Mouse (Mus musculus): ENCODE data around the gene Teddm2. TPM values are rescaled to one million over a fixed set of nuclear protein-coding genes. Genes with fewer than 3 reads are reported as not detected.
A peak's percentile ranks its signal among the peaks of the same experiment; 100 is the strongest.

Teddm2 gene
- total RNA-seq, 2 experiments from 2014 or later: 2.2 to 2.4 TPM

- peak; percentile 86 for TF ChIP-seq CTCF (conservative IDR thresholded peaks at IDR 0.05)
- no peak overlapping the region for H3K27ac ChIP-seq
- peak in 1 of 2 experiments; percentile 19 for DNase-seq (ENCODE audit: low spot score in 2 of 2)
- H3K4me3 ChIP-seq: no peak overlapping the region
These were observed 53.2 kb downstream of the Teddm2 start for GRCm38 (mm10) chr1:153846867-153847266.

GRCm38 (mm10) chr1:153846420-153846819, 53.6 kb downstream of the Teddm2 start:
- no peak for TF ChIP-seq CTCF (conservative IDR thresholded peaks at IDR 0.05)
- no peak overlapping the region for H3K27ac ChIP-seq
- no peak for DNase-seq (ENCODE audit: low spot score in 2 of 2)
- no peak overlapping the region for H3K4me3 ChIP-seq

GRCm38 (mm10) chr1:153844042-153844441, 56.0 kb downstream of the Teddm2 start, which contains the start of gene Rgsl1:
Gene Rgsl1 (minus strand): TSS chr1:153844142.
- no peak for TF ChIP-seq CTCF (conservative IDR thresholded peaks at IDR 0.05)
- no peak within 1 kb of the TSS for H3K4me3 ChIP-seq
- H3K27ac ChIP-seq: no peak within 1 kb of the TSS
- no peak for DNase-seq (ENCODE audit: low spot score in 2 of 2)

- H3K4me3 ChIP-seq: no peak overlapping the region
- TF ChIP-seq CTCF (conservative IDR thresholded peaks at IDR 0.05): no peak
- H3K27ac ChIP-seq: no peak overlapping the region
- DNase-seq (ENCODE audit: low spot score in 2 of 2): no peak
These were observed 57.8 kb downstream of the Teddm2 start for GRCm38 (mm10) chr1:153842121-153842740.

GRCm38 (mm10) chr1:153836036-153836435, 64.0 kb downstream of the Teddm2 start:
- Histone ChIP-seq H3K4me3 (no peak overlapping the region), H3K27ac (no peak overlapping the region)
- no peak for TF ChIP-seq CTCF (conservative IDR thresholded peaks at IDR 0.05)
- no peak for DNase-seq (ENCODE audit: low spot score in 2 of 2)

GRCm38 (mm10) chr1:153830746-153831145, 69.3 kb downstream of the Teddm2 start:
- no peak for TF ChIP-seq CTCF (conservative IDR thresholded peaks at IDR 0.05)
- no peak for DNase-seq (ENCODE audit: low spot score in 2 of 2)
- no peak overlapping the region for H3K27ac ChIP-seq
- no peak overlapping the region for H3K4me3 ChIP-seq

- no peak overlapping the region for H3K4me3 ChIP-seq
- no peak overlapping the region for H3K27ac ChIP-seq
- no peak for TF ChIP-seq CTCF (conservative IDR thresholded peaks at IDR 0.05)
- DNase-seq (ENCODE audit: low spot score in 2 of 2): no peak
These were observed 79.8 kb downstream of the Teddm2 start for GRCm38 (mm10) chr1:153820216-153820615.

- no peak overlapping the region for H3K4me3 ChIP-seq
- no peak for DNase-seq (ENCODE audit: low spot score in 2 of 2)
- TF ChIP-seq CTCF (conservative IDR thresholded peaks at IDR 0.05): no peak
- no peak overlapping the region for H3K27ac ChIP-seq
These were observed 85.8 kb downstream of the Teddm2 start for GRCm38 (mm10) chr1:153814278-153814677.

GRCm38 (mm10) chr1:153807390-153807993, 92.5 kb downstream of the Teddm2 start:
- DNase-seq (ENCODE audit: low spot score in 2 of 2): peak; percentile 34 to 75
- TF ChIP-seq CTCF (conservative IDR thresholded peaks at IDR 0.05): peak; percentile 90
- Histone ChIP-seq H3K27ac (no peak overlapping the region), H3K4me3 (no peak overlapping the region)

GRCm38 (mm10) chr1:153803530-153803929, 96.5 kb downstream of the Teddm2 start:
- no peak overlapping the region for H3K4me3 ChIP-seq
- DNase-seq (ENCODE audit: low spot score in 2 of 2): no peak
- no peak overlapping the region for H3K27ac ChIP-seq
- TF ChIP-seq CTCF (conservative IDR thresholded peaks at IDR 0.05): no peak

GRCm38 (mm10) chr1:153802691-153803090, 97.3 kb downstream of the Teddm2 start:
- DNase-seq (ENCODE audit: low spot score in 2 of 2): no peak
- Histone ChIP-seq H3K27ac (no peak overlapping the region), H3K4me3 (no peak overlapping the region)
- no peak for TF ChIP-seq CTCF (conservative IDR thresholded peaks at IDR 0.05)

Small RNA genes lying within 50 kb of the gene (microRNA-seq; reads per million reads assigned to microRNA genes)
- 10.5 to 13.8 reads per million in 2 experiments for gene Mir8114

Other genes starting within 250 kb of the Teddm2 start
- gene Rgs8, start 247.2 kb downstream of the Teddm2 start, total RNA-seq (2021): 10 to 100 TPM; 74.0 to 75.2 TPM
- 1 to 10 TPM; 5.5 TPM for gene Rgs16, start 159.9 kb downstream of the Teddm2 start, total RNA-seq (2021)
- 1 to 10 TPM; 6.5 to 6.7 TPM for gene Rnasel, start 150.8 kb downstream of the Teddm2 start, total RNA-seq (2021)
- 1 to 10 TPM; 1.4 TPM for gene Rgsl1, start 56.1 kb downstream of the Teddm2 start, total RNA-seq (2021)
- gene Teddm1b, start 25.9 kb downstream of the Teddm2 start, total RNA-seq (2021): not detected
- gene Teddm1a, start 8.5 kb downstream of the Teddm2 start, total RNA-seq (2021): not detected
- 1,000 to 10,000 TPM; 1,778 to 1,824 TPM for gene Glul, start 284 bp downstream of the Teddm2 start, total RNA-seq (2021)